Mouse (Mus musculus) hindbrain, embryonic 12.5 days (tissue): ENCODE measurements at regions not wholly inside any gene's neighbourhood (a gene's known extent, or its start where the extent isn't known, plus 50 kb on each side); places are given as distances from the start of the nearest gene placed in this dataset.

Experiments used
- ATAC-seq: fragments of 200-750 bp; cut with Nextera tagmentation; 2 replicates; pipeline ENCODE4 v1.8.0; 2017; ENCODE audit warnings: moderate TSS enrichment; ENCODE audit not compliant: low FRiP score
- H3K27ac ChIP-seq: fragments of 300-500 bp; sonication (generic); 2 replicates; pipeline ENCODE4 v1.5.1; 2016; ENCODE audit warnings: mild to moderate bottlenecking
- H3K27me3 ChIP-seq: fragments of 300-500 bp; sonication (generic); 2 replicates; pipeline ENCODE4 v1.6.1; 2016; ENCODE audit warnings: mild to moderate bottlenecking
- H3K36me3 ChIP-seq: fragments of 300-500 bp; sonication (generic); 2 replicates; pipeline ENCODE4 v1.6.1; 2016; ENCODE audit warnings: mild to moderate bottlenecking
- H3K4me1 ChIP-seq: fragments of 300-500 bp; sonication (generic); 2 replicates; pipeline ENCODE4 v1.6.1; 2016
- H3K4me2 ChIP-seq: fragments of 300-500 bp; sonication (generic); replicated peaks from 2 replicates; pipeline ENCODE4 v1.6.1; 2016; ENCODE audit warnings: mild to moderate bottlenecking
- H3K4me3 ChIP-seq: fragments of 300-500 bp; sonication (generic); 2 replicates; pipeline ENCODE4 v1.5.1; 2016; ENCODE audit warnings: mild to moderate bottlenecking
- H3K9ac ChIP-seq: fragments of 300-500 bp; sonication (generic); 2 replicates; pipeline ENCODE4 v1.6.1; 2016; ENCODE audit warnings: mild to moderate bottlenecking, moderate library complexity
- H3K9me3 ChIP-seq: fragments of 300-500 bp; sonication (generic); replicated peaks from 2 replicates; pipeline ENCODE4 v1.6.1; 2016; ENCODE audit warnings: mild to moderate bottlenecking
- WGBS: fragments of 180-500 bp; shearing (Covaris S2); methylation state at CpG from one replicate; pipeline ENCODE4 v1.1.7; 2016; 5-methylcytosine and 5-hydroxymethylcytosine counted together

DNA sequence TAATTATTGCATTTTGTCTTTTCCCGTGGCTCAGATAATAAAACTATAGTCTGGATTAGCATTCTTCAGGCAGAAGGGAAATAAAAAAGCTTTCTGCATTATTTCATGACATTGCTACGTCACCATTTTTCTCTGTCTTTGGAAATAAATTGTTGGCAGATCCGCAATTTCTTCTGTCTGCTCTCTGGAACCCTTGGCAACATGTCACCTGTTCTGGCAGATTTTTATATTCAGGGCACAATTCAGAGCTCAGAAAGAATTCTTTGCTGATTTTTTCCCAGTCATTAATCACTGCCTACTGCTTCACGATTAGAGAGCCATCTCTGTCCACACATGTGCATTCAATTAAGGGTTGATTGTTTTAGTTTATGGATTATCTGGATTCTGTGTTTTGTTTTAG, 460.5 kb downstream of the Cdh8 start:
- no peaks in the 10 kb centered on the region for H3K9me3 ChIP-seq
- no peaks in the 10 kb centered on the region for H3K36me3 ChIP-seq
- ATAC-seq = no peak
- no peak overlapping the region for H3K4me3 ChIP-seq
- no peak overlapping the region for H3K27ac ChIP-seq
- no peak overlapping the region for H3K9ac ChIP-seq
- H3K4me2 ChIP-seq = no peak overlapping the region
- WGBS = 55% methylated on average over 4 of the region's 4 CpGs
- H3K27me3 ChIP-seq = no peaks in the 10 kb centered on the region
- no peaks in the 10 kb centered on the region for H3K4me1 ChIP-seq

DNA sequence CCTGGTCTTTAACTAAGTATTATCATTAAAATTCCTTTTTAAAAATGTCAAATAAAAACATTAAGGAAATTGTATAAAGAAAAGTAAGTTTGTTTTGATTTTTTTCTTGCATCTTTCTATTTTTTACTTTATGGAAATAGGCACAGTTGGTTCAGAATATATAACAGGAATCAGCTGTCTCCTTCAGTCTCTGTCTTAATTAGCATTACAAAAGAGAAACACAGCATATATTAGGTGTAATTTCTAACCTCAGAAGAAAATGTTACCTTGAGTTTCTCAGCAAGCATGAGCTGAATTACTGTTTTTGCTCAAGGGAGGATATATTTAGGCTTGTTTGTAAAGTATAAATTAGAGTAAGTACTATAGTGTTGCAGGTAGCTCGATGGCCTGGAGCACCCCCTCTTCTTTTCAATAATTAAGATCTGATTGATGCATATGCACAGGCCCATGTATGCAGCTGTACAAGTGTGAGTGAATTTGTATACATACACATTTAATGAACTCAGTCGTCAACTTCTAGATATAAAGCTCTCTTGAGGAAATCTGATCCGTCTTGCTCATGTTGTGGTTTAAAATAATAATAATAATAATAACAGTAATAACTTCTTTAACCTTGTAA, 503.0 kb downstream of the Cdh8 start:
- H3K9ac ChIP-seq = no peak overlapping the region
- no peaks in the 10 kb centered on the region for H3K9me3 ChIP-seq
- no peak overlapping the region for H3K4me2 ChIP-seq
- H3K27me3 ChIP-seq = no peaks in the 10 kb centered on the region
- H3K27ac ChIP-seq = no peak overlapping the region
- ATAC-seq = peak; percentile 78
- no peaks in the 10 kb centered on the region for H3K36me3 ChIP-seq
- no peak overlapping the region for H3K4me3 ChIP-seq
- 63% methylated on average over 3 of the region's 3 CpGs for WGBS
- no peaks in the 10 kb centered on the region for H3K4me1 ChIP-seq

DNA sequence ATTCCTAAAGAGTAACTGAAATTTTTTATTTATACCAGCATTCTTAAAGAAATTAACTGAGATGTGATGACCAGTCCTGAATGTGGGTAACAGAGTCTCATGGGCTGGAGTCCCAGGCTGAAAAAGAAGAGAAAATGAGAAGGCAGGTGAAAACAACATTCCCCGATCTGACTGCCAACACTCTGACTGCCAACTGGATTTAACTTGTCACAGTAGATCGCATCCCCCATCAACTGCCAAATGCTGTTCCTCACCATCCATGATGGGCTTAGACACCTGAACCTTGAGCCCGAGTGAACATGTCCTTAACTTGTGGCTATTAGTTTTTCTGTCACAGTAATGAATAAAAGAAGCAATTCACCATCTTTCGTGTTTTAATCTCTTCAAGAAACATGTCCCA, 522.9 kb downstream of the Cdh8 start:
- Histone ChIP-seq H3K4me1 (no peaks in the 10 kb centered on the region), H3K27ac (no peak overlapping the region), H3K36me3 (no peaks in the 10 kb centered on the region), H3K9ac (no peak overlapping the region), H3K27me3 (no peaks in the 10 kb centered on the region), H3K4me2 (no peak overlapping the region), H3K9me3 (no peaks in the 10 kb centered on the region), H3K4me3 (no peak overlapping the region)
- 90% methylated on average over 4 of the region's 4 CpGs for WGBS
- ATAC-seq = no peak

DNA sequence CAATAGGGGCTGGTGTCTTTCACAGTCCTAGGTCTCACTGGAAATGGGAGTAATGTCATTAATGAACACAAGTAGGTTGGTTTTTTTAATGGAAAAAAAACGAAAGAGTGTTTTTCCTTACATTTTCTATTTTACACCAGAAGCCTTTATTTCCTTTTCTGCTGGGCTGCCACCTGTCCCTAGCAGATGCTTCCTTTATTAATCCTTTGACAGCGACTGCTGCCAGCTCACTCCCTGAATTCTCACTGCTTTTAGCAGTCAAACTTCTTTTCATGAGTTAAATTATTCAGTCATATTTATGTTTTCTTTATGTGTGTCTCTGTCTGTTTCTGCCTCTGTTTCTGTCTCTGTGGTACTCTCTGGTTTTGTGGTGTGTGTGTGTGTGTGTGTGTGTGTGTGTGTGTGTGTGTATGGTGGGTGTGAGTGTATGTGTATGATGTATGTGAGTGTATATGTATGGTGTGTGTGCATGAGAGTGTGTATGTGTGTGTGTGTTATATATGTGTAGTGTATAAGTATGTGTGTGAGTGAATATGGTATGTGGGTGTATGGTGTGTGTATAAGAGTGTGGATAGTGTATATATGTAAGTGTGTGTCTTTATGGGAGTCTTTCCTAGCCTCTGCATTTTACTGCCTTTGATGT, 554.5 kb downstream of the Cdh8 start:
- no peaks in the 10 kb centered on the region for H3K27me3 ChIP-seq
- H3K36me3 ChIP-seq = no peaks in the 10 kb centered on the region
- H3K4me1 ChIP-seq = no peaks in the 10 kb centered on the region
- H3K4me2 ChIP-seq = no peak overlapping the region
- 71% methylated on average over 2 of the region's 2 CpGs for WGBS
- no peak for ATAC-seq
- H3K4me3 ChIP-seq = no peak overlapping the region
- no peak overlapping the region for H3K27ac ChIP-seq
- H3K9me3 ChIP-seq = no peaks in the 10 kb centered on the region
- no peak overlapping the region for H3K9ac ChIP-seq

DNA sequence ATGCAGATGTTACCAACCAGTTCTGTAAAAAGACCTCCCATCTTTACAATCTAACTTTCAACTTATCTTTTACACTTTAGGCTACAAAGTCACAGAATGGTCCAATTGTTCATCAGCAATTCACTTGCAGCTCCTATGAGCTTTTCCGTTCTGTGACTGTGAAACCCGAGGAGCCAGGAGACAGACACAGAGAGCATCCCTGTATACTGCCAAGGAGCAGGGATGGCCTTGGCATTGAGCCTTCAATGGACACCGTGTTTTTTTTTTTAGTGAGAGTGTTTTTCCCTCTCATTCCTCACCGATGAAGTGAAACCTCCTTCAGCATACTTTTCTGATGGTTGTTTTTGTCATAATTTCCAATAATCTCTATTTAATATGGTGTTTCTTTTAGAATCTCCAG, 555.1 kb downstream of the Cdh8 start:
- no peaks in the 10 kb centered on the region for H3K27me3 ChIP-seq
- H3K4me2 ChIP-seq = no peak overlapping the region
- no peak overlapping the region for H3K9ac ChIP-seq
- H3K9me3 ChIP-seq = no peaks in the 10 kb centered on the region
- 68% methylated on average over 4 of the region's 4 CpGs for WGBS
- no peak overlapping the region for H3K4me3 ChIP-seq
- no peaks in the 10 kb centered on the region for H3K4me1 ChIP-seq
- no peak overlapping the region for H3K27ac ChIP-seq
- no peaks in the 10 kb centered on the region for H3K36me3 ChIP-seq
- ATAC-seq = no peak

DNA sequence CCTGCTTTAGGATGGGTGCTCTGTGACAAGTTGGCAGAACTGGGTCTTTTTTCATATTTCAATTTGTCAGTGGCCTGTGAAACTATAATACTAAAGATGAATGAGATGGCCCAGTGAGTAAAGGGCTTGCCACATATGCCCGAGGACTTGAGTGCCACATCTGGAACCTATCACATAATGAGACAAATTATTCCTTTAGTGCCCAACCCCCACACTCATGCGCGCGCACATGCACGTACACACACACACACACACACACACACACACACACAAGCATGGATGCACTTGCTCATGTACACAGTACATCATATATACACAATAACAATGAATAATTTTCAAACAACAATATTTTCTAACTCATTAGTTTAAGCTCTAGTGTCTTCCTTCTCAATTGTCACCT, 555.9 kb downstream of the Cdh8 start:
- 89% methylated on average over 5 of the region's 5 CpGs for WGBS
- H3K27ac ChIP-seq = no peak overlapping the region
- H3K9ac ChIP-seq = no peak overlapping the region
- no peaks in the 10 kb centered on the region for H3K36me3 ChIP-seq
- no peaks in the 10 kb centered on the region for H3K27me3 ChIP-seq
- ATAC-seq = no peak
- no peaks in the 10 kb centered on the region for H3K9me3 ChIP-seq
- H3K4me3 ChIP-seq = no peak overlapping the region
- no peaks in the 10 kb centered on the region for H3K4me1 ChIP-seq
- H3K4me2 ChIP-seq = no peak overlapping the region

DNA sequence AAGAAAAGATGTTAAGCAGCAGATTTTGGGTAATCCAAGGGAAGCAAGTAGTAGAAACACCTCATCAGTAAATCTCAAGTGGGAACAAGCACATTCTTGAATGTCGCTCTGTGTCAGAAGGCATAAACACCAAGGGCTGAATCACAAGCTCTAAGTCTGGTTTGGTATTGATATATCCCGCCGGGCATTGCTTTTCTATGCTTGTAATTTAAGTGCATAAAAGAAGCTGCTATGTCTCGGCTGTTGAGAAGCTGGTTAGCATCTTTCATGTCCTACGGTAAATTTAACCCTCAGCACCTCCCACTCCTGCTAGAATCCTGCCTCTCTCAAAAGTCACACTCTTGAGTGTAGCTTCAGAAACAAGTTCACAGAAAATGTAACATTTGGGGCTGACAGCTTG, 586.8 kb downstream of the Cdh8 start:
- Histone ChIP-seq H3K9ac (no peak overlapping the region), H3K4me3 (no peak overlapping the region), H3K4me2 (no peak overlapping the region), H3K9me3 (no peaks in the 10 kb centered on the region), H3K27me3 (no peaks in the 10 kb centered on the region), H3K36me3 (no peaks in the 10 kb centered on the region), H3K4me1 (no peaks in the 10 kb centered on the region), H3K27ac (no peak overlapping the region)
- WGBS = 67% methylated on average over 5 of the region's 5 CpGs
- ATAC-seq = no peak

DNA sequence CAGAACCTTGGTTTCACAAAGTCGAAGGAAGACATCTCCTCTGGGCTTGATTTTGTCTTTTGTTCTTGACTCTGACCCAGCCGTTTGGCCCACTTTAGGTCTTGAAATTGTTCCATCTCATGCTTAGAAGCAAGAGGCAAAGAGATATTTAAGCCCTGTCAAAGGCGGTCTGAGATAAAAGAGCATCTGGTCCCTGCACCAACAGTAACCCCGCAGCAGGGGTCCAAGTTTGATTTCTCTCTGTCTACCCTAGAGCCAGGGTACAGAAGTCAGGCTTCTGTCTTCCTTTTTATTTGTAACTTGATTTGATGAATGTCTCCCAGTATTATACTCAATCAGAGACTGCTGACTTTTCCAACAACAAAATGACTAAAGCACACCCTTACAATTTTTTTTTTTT, 587.3 kb downstream of the Cdh8 start:
- Histone ChIP-seq H3K9me3 (no peaks in the 10 kb centered on the region), H3K9ac (no peak overlapping the region), H3K4me1 (no peaks in the 10 kb centered on the region), H3K36me3 (no peaks in the 10 kb centered on the region), H3K4me3 (no peak overlapping the region), H3K27me3 (no peaks in the 10 kb centered on the region), H3K27ac (no peak overlapping the region), H3K4me2 (no peak overlapping the region)
- WGBS = 54% methylated on average over 4 of the region's 4 CpGs
- no peak for ATAC-seq

DNA sequence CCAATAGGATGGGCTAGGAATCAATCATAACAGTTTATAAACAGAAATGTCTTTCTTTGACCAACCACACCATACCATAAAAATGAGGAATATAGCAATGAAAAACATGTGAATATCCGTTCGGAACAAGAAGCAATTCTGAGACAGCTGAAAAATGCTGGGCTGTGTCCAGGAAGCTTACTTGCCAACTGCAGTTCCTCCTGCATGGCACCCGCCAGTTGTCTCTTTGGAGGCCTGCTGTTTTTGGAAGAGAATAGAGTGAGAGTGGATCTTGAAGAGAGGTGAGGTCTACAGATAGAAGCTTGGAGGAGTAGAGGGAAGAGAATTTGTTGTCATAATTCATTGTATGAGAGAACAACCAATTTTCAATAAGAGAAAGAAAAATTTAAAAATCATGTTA, 604.3 kb downstream of the Cdh8 start:
- Histone ChIP-seq H3K9ac (no peak overlapping the region), H3K9me3 (no peaks in the 10 kb centered on the region), H3K27ac (no peak overlapping the region), H3K36me3 (no peaks in the 10 kb centered on the region), H3K4me2 (no peak overlapping the region), H3K4me3 (no peak overlapping the region), H3K4me1 (no peaks in the 10 kb centered on the region), H3K27me3 (no peaks in the 10 kb centered on the region)
- 81% methylated on average over 3 of the region's 3 CpGs for WGBS
- ATAC-seq = no peak

DNA sequence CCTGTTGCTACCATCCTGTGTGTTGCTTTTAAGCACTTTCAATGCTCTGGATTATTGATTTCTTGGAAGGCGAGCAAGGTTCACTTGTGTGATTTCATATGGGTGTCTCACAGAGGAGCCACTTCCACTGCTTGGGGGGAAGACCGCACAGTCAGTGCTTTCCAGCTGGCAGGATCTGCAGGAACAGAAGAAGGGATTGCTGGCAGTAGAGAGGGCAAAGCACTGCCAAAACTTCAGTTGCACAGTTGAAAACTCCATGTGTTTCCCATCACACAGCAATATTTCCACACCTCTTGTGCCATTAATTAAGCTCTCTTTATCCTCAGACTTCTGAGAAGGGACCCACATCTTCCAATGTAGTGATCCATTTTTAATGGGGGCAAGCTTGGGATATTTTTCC, 618.8 kb downstream of the Cdh8 start:
- ATAC-seq = no peak
- 82% methylated on average over 2 of the region's 2 CpGs for WGBS

DNA sequence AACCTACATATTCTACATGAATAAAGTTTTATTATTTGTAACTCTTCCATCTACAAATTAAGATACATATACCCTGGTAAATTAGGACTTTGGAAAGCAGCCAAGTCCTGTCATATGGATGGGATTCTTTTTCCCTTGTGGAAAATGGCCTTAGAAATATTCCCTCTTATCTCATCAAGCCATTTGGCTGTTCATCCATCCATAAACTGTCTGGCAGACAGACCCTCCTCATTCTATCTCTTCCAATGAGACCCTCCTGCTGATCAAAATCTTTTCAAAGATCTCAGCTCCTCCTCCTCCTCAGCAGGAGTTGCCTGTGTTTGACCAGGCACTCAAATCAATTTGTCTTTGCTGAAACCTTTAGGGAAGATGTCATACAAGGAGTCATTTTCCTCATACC, 649.2 kb downstream of the Cdh8 start:
- no peak overlapping the region for H3K9ac ChIP-seq
- no peaks in the 10 kb centered on the region for H3K27me3 ChIP-seq
- H3K36me3 ChIP-seq = no peaks in the 10 kb centered on the region
- no peak overlapping the region for H3K4me3 ChIP-seq
- no peak overlapping the region for H3K4me2 ChIP-seq
- H3K27ac ChIP-seq = no peak overlapping the region
- H3K4me1 ChIP-seq = no peaks in the 10 kb centered on the region
- peak; percentile 38; the same call in 1 of the 2 replicates for ATAC-seq
- no peaks in the 10 kb centered on the region for H3K9me3 ChIP-seq

More for the DNA sequence above, 618.8 kb downstream of the Cdh8 start:
- H3K4me1 ChIP-seq = no peaks in the 10 kb centered on the region
- H3K9ac ChIP-seq = no peak overlapping the region
- H3K27me3 ChIP-seq = no peaks in the 10 kb centered on the region
- no peak overlapping the region for H3K4me3 ChIP-seq
- no peaks in the 10 kb centered on the region for H3K9me3 ChIP-seq
- no peak overlapping the region for H3K4me2 ChIP-seq
- H3K36me3 ChIP-seq = no peaks in the 10 kb centered on the region
- no peak overlapping the region for H3K27ac ChIP-seq

DNA sequence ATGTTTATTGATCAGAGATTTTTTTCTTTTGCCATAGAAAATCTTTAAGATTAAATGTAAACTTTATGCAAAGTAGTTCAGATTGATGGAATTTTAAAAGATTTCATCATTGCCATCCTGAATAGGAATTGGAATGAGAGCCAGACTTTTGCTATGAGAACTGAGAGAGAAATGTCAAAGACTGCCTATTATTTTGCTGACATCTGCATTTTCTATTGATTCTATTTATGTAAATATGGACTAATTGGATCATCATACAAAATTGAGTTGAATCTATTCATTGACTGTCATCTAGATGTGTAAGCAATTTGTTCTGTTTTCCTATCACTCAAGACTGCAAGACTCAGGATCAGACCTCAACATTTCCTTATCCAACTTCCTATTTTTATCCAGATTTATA, 659.7 kb downstream of the Cdh8 start:
- H3K4me1 ChIP-seq = peaks cover 8% of the 10 kb centered on the region; the same call in 1 of the 2 replicates
- no peak overlapping the region for H3K4me2 ChIP-seq
- H3K9ac ChIP-seq = no peak overlapping the region
- no peaks in the 10 kb centered on the region for H3K36me3 ChIP-seq
- no peak overlapping the region for H3K27ac ChIP-seq
- ATAC-seq = no peak
- H3K9me3 ChIP-seq = no peaks in the 10 kb centered on the region
- no peaks in the 10 kb centered on the region for H3K27me3 ChIP-seq
- no peak overlapping the region for H3K4me3 ChIP-seq

DNA sequence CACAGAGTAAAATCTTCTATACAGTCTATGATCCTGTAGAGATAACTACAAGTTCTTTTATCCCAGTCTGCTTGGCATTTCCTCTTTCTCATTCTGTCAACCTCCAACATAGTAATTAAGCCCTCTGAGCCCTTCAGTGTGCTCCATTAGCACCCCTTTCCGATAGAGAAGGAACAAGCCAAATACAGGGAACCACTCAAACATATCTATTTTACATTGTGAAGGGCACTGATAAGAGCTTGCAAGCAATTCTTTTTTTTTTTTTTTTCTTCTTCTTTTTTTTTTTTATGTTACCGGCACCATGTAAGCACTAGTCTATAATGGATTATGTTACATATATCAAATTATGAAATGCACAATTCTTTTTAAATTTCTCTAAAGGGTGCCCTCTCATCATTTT, 660.5 kb downstream of the Cdh8 start:
- 79% methylated on average over 2 of the region's 2 CpGs for WGBS
- Histone ChIP-seq H3K4me2 (no peak overlapping the region), H3K9me3 (no peaks in the 10 kb centered on the region), H3K4me3 (no peak overlapping the region), H3K27ac (no peak overlapping the region), H3K4me1 (peaks cover 8% of the 10 kb centered on the region; the same call in 1 of the 2 replicates), H3K27me3 (no peaks in the 10 kb centered on the region), H3K9ac (no peak overlapping the region), H3K36me3 (no peaks in the 10 kb centered on the region)
- ATAC-seq = no peak
